In the genomic region with DNA sequence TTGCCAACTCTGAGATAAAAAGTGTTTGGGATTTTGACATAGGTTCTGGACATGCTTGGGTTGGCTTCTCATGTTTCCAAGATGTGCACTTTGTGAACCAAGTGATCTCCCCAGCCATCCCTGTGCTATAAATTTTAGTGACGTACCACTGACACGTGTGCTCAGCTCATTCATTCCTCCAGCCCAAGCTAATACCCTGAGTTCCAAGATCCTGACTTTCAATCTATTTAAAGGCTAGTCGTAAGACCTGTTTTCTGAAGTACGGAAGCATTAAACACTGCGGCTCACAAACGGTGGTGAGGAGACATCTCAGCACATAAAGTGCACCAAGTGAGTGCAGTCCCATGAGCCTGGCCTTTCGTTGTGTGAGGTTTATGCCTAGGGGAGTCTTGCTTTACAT, we compare ENCODE assay signal across 18 mouse cellular contexts. TPM values are rescaled to one million over a fixed set of nuclear protein-coding genes. Genes with fewer than 3 reads are reported as not detected.
"Had no signal": no experiment of that assay in that cellular context is flagged by ENCODE, and none has a peak within 500 bp of the region (broad histone marks: within the 10 kb centered on the region; RNA-seq: fewer than 3 reads in every experiment).

No protein-coding gene starts in this region.

- DNase-seq: kidney, postnatal 10 days; kidney, postnatal 4 days; left cerebral cortex, postnatal 4 days; lung, adult 18-20 months; lung, postnatal 36 days; midbrain, embryonic 14.5 days; right cerebral cortex, adult 18-20 months; right cerebral cortex, postnatal 25 days; thymus, postnatal 4 days had no signal

- H3K4me2 ChIP-seq: limb, embryonic 13.5 days; neural tube, embryonic 15.5 days had no signal

- H3K36me3 ChIP-seq: limb, embryonic 13.5 days; midbrain, embryonic 10.5 days; neural tube, embryonic 15.5 days had no signal

- H3K4me3 ChIP-seq: layer of hippocampus, adult 2 months; limb, embryonic 13.5 days; midbrain, embryonic 10.5 days; myocyte; neural tube, embryonic 15.5 days had no signal

- H3K4me1 ChIP-seq: midbrain, embryonic 10.5 days; neural tube, embryonic 15.5 days had no signal

- H3K9ac ChIP-seq: limb, embryonic 13.5 days; liver, embryonic 14.5 days; neural tube, embryonic 15.5 days had no signal

- H3K27ac ChIP-seq: layer of hippocampus, adult 2 months; limb, embryonic 13.5 days; liver, embryonic 14.5 days; midbrain, embryonic 10.5 days; neural tube, embryonic 15.5 days; stomach, postnatal 0 days had no signal

- H3K9me3 ChIP-seq: neural tube, embryonic 15.5 days had no signal

RNA-seq across cellular contexts. Expression of gene Cap2, which starts 6.3 kb away (rescaled TPM):
- total RNA-seq: megakaryocyte, adult 5-6 weeks had no signal
- polyA plus RNA-seq: liver, adult 2 months had no signal
